Mouse (Mus musculus) cerebellum, postnatal 36 days (tissue): ENCODE data around the gene Rapgefl1.
"Not testable (repeated sequence)": the region's sequence is repeated elsewhere in the genome, so short reads cannot be mapped to it uniquely, and the experiment has no call there.

Source experiments
- DNase-seq, 2 experiments: peaks; one replicate each; pipeline ENCODE4 v3.0.0; 2021 to 2022; ENCODE audit warnings: mixed read lengths in 2 of 2

The Rapgefl1 gene

DNA sequence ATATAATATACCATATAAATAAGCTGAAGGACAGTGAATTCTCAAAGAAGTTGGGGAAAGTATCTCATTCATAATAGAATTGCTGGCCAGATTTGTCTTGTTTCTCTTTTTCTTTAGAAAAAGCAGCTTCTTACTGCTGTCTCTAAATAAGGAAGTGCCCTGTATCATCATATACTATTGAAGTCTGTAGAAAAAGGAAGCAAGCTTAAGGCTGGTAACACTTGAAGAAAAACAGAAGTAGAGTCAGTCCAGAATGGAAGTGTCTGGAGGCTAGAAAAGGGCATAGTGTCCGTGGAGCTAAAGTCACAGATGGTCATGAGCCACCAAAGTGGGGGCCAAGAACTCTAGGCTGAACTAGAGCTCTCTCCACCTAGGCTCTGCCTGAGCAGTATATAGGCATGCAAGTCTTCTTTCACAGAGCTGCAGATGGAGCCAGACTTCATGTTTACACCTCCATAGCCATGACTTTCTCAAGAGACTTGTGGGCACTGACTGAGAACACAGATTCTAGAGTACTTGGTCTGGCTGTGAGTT is 19.8 kb upstream of the Rapgefl1 start:
- DNase-seq = no peak

DNA sequence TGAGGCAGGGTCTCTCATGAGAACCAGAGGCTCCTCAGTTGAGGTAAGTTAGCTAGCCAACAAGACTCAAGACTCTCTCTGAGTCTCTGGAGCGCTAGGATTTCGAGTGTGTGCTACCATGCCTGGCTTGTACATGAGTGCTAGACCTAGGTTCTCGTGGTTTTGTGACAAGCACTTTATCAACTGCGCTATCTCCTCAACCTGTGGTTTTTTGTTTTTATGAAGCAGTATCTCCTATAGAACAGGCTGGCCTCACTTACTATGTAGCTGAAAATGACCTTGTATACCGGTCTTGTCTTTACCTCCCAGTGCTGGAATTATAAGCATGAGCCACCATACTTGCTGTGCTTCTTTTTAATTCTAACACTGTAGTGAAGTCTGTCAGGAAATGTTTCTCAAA is 15.6 kb upstream of the Rapgefl1 start:
- no peak for DNase-seq

DNA sequence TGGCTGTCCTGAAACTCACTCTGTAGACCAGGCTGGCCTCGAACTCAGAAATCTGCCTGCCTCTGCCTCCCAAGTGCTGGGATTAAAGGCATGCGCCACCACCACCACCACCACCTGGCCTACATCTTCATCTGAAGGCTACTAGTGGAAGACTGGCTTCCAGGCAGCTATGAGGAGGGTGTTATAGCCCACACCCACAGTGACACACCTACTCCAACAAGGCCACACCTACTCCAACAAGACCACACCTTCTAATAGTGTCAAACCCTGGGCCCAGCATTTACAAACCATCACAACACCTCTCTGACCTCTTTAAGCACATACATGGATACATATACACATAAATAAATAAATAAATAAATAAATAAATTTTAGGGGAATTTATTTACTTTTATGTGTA is 10.5 kb upstream of the Rapgefl1 start:
- not testable (repeated sequence) for DNase-seq

DNA sequence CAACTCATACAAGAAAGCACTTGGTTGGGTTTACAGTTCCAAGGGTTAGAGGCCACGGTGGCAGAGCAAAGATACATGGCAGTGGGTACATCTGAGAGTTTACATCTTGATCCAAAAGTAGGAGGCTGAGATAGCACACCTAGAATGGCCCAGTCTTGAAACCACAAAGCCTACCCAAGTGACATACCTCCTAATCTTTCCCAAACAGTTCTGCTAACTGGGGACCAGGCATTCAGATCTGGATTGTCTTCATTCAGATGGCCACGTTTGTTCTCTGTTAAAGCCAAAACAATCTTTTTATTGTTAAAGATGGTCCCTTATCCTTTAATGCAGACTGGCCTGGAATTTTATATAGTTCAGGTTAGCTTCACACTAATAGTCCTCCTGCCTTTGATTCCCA is 8.7 kb upstream of the Rapgefl1 start:
- no peak for DNase-seq

DNA sequence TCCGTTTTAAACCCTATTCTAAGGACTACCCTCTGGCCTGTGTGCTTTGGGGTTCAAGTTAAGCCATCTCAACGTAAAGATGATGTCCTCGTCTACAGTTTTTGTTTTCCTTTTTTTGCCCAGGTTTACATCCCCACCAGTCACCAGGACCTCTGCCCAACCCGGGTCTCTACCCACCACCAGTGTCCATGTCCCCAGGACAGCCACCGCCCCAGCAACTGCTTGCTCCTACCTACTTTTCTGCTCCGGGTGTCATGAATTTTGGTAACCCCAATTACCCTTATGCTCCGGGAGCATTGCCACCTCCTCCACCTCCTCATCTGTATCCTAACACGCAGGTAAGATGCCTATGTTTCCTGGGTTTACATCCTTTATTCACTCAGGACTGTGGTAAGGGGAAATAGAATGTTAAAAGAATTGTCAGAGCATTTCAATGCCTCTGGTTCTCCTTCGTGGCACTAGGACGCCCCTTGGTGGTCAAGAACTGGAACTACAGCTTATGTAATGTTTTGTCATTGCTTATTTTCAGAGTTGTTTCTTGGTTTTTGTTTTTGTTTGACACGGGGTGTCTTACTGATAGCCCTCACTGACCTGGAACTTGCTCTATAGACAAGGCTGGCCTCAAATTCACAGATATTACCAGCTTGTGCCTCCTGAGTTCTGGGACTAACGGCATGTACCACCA is 7.4 kb upstream of the Rapgefl1 start:
- peak; percentile 54 to 58 for DNase-seq

DNA sequence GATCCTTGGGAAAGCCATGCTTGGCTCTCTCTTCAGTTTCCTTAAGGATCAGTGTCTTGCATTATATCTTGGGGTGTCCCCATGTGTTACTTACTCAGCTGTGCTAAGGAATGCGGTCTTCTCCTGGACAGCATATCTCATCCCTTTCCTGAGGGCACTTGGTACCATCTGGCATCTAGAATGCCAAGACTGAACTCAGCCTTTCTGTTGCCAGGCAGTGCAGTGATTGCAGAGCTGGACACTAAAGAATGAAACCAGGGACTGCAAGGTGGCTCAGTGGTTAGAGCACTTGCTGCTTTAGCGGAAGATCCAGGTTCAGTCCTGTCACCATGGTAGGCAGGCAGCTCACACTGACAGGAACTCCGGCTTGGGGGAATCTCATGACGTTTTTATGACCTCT is 6.7 kb upstream of the Rapgefl1 start:
- peak; percentile 37 to 39 for DNase-seq

DNA sequence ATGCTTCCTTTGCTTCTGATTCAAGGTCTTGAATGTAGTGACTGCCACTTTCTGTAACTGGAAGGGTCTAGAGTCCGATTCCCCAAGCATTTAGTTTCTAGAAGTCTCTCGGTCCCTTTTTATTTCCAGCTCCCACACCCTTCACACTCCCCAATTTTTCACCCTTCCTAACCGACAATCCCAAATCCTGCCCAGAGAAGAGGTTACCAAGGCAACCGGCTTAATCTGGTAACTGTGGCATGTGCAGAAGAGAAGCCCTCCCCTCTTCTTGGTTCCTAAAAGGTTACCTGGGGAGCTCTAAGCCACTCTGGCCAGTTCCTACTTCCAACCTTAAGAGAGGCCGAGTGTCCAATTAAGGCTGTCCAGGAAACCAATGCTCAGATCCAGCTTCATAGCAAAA is 1.3 kb upstream of the Rapgefl1 start:
- no peak for DNase-seq

DNA sequence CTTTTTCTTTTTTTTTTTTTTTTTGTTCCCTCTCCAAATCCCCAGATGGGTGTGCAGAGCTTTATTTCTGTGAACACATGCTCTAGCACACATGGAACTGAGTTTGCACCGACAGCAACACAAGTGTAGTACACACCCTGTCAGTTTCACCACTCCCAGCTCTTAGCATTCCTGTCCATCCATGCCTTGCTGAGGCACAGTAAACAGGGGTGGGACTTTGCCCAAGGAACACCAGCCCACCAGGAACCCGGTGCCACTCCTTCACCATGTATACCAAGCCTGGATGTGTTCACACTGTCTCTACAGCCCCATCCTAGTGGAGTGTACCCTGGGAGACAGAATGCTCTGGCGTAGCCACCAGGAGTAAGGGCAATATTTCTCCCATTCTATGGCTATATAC is 860 bp upstream of the Rapgefl1 start:
- no peak for DNase-seq

DNA sequence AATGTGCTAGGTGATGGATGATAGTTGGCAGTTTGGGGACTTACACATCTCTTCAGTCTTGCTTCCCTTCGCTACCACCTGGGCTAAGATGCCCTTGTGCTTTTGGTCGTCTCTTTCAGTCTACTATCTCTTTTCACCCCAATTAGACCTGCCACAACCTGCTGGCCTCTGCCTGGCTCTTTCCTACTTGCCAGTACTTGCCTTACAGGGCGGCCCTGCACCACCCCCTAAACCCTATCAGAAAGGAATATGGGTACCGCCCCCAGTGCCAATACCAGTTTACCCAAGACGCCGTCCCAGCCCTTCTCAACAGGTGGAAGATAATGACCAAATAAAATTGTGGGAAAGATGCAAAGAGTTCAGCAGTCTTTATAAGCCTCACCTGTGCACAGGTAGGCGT is 457 bp upstream of the Rapgefl1 start:
- DNase-seq = no peak

DNA sequence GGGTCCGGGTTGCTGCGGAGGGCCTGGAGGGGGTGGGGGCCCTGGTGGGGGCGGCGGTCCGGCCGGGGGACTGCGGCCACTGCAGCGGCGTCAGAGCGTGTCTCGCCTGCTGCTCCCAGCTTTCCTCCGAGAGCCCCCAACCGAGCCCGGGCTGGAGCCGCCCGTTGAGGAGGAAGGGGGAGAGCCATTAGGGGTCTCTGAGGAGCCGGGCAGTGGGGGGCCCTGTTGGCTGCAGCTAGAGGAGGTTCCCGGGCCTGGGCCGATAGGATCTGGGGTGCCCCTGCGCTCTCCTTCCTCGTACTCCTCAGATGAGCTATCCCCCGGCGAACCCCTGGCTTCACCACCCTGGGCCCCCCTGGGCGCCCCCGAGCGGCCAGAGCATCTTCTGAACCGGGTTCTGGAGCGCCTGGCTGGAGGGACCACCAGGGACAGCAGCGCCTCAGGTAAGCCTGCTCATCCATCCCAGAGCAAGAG is 683 bp downstream of the Rapgefl1 start:
- peak; percentile 29 to 44 for DNase-seq

DNA sequence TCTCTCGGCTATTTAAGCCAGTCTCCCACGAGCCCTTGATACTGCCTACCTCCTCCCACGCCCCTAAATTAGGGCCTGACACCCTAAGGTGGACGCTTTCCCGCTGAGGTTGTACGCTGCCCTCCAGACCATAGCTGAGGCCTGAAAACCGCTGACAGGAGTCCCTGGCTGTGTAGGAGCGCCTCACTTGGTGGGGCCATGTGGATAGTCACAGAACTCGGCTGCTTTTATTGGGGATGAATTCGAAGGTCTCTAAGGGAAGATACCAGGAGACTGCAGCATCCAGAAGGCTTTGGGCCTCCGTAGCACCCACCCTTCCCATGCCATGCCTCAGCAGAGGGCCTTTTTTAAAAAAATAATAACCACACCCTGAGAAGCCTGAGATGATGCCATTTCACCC is 1.3 kb downstream of the Rapgefl1 start:
- DNase-seq = peak in 1 of 2 experiments; percentile 27

DNA sequence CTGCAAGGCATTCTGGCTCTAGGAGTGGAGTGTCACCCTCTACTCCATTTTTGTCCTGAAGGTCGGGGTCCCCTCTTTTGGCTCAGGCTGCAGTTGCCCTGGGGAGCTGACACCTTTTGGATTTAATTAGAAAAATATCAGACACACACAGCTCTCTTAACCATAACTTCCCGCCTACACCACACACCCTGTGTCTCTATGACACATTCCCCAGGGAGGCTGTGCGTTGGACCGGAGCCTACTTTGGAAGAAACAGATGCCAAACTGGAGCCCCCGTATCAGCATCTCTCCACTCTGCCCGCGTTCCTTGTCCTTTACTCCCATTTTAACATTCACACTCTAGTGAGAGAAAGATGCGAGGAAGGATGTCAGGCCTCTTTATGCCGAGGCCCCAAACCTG is 1.9 kb downstream of the Rapgefl1 start:
- no peak for DNase-seq

DNA sequence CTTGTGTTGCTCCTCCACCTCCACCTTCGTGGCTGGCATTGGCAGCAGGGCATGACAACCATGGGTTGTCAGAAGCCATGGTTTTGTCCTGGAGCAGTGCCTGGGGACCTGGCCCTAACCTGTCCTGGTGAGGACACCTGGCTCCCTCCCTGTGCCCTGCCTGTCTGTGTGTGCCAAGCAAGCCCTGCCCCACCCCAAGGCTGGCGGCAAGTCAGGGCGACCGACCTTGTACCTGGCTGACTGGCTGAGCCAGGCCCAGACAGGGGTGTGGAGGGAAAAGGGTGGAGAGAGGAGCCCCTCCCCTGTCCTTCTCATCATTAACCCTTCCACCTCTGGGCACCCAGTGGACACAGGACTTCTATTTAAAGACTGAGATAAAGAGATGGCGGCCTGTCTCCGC is 2.8 kb downstream of the Rapgefl1 start:
- peak in 1 of 2 experiments; percentile 39 for DNase-seq

DNA sequence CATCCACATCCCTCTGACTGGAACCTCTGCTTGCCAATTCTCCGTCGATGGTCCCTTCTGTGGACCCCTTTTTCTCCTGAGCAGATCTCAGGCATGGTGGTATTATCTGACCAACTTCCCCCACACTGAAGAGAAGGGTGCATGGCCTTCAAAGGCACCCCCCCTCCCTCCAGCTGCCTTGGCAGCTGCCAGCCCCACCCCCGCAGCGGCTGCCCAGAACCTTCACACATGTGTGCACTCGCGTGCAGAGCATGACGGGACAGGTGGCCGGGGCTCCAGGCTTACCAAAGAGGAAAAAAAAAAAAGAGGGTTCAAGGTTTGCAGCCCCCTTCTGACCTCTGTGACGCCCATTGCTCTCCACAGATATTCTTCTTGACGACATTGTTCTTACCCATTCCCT is 3.3 kb downstream of the Rapgefl1 start:
- no peak for DNase-seq

DNA sequence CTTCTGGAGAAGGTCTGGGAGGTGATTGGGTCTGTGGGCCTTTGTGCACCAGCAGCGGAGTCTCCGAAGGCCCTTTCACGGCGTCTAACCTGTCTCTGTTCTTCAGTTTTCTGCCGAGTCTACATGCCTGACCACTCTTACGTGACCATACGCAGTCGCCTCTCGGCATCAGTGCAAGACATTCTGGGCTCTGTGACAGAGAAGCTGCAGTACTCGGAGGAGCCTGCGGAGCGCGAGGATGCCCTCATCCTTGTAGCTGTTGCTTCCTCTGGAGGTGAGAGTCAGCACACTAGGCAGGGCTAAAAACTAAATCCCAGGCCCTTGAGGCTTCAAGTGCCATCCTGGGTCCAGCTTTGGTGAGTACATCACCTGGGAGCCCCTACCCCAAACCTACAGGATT is 9.4 kb downstream of the Rapgefl1 start:
- peak; percentile 63 to 67 for DNase-seq

DNA sequence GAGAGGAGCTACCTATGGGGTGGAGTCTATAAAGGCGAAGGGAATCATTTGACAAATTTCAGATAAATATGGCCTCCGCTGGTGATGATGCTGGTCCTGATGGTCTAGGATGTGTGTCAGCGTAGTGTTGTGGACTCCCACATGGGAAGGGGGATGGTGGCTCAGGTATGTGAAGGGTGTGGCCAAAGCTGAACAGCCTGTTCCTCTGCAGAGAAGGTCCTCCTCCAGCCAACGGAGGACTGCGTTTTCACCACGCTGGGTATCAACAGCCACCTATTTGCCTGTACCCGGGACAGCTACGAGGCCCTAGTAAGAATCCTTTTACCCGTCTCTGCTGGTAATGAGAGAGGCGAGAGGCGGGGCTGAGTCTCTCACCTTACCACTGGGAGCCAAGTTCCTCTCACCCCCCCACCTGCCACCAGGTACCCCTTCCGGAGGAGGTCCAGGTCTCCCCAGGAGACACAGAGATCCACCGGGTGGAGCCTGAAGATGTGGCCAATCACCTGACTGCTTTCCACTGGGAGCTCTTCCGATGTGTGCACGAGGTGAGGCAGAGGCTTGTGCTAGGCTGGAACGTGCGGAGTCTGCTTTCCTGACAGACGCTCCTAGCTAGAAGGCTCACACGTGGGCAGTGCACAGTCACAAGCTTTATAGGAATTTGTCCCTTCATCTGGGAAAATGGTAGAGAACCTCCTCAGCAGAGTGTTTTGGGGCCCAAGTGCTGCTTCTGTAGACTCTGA is 10.4 kb downstream of the Rapgefl1 start:
- DNase-seq = no peak

DNA sequence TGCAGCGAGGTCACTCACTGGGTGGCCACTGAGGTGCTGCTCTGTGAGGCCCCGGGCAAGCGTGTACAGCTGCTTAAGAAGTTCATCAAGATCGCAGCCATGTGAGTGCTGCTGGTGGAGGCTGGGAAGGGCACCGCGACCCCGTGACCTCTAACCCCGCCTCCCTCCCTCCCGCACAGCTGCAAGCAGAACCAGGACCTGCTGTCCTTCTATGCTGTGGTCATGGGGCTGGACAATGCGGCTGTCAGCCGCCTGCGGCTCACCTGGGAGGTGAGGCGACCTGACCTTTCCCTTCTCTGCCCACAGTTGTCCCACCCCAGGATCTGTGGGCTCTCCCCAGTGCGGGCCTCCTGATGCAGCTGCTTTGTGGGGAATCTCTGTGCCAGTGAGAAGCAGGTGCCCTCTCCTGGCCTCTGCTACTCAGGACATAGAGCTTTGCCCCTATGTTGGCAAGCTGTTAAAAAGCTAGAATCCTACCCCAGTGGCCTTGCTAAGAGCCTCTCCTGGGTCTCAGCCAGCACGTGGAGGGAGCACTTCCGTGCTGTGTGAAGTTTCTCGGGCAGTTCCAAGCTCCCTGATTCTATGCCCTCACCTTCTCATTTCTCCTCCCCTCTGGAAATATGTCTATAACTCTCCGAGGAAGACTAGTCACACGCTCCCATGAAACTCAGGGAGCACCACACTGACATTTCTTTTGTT is 12.8 kb downstream of the Rapgefl1 start:
- no peak for DNase-seq

DNA sequence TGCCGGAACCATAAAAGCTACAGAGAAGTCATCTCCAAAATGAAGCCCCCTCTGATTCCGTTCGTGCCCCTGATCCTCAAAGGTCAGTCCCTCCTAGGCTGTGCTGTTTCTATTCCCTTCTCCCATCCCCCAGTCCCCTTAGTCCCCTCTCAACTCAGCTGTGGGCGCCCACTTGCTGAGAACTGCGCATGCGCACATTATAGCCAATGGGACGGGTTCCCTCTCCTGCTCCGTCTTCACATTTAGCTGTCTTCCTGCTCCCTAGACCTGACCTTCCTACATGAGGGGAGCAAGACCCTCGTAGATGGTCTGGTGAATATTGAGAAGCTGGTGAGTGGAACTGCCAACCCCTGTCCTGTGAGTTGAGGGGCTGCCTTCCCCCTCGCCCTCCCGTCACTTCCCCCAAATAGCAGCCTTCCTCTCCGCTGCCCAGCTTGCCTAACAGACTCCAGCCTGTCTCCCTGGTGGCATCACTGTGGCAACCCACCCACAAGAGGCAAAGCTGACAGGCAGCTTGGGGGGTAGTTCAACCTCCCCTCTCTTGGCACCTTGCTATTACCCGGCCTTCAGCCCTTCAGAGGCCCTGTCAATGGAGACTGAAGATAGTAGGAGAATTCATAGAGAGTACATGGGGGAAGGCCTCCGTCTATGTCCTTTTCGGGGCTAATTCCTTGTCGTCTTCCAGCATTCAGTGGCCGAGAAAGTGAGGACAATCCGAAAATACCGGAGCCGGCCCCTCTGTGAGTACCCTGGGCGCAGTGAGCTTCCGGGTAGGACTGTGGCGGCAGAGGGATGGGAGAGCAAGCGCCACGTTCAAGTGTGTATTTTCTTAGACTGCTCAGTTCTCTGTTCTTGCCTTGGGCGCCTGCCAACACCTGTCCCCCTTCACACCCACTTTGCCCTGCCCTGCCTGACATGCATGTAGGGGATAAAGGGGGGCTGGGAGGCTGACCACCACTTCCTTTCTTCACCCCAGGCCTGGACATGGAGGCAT is 13.8 kb downstream of the Rapgefl1 start:
- no peak for DNase-seq

DNA sequence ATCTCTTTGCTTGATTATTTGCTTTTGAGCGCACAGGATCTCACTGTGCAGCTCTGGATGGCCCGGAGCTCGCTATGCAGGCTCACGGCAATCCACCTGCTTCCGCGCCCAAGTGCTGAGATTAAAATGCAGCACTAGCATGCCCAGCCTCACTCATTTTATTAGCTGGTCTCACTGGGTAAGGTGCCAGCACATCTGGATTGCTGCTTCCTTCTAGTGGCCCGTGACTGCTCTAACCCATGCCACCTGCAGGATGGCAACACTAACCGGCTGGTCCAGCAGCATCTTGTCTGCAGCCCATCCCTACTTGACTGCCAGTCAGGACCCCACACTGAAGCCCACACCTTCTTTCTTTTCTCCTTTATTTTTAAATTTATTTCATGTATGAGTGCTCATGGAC is 17.5 kb downstream of the Rapgefl1 start:
- DNase-seq = no peak

DNA sequence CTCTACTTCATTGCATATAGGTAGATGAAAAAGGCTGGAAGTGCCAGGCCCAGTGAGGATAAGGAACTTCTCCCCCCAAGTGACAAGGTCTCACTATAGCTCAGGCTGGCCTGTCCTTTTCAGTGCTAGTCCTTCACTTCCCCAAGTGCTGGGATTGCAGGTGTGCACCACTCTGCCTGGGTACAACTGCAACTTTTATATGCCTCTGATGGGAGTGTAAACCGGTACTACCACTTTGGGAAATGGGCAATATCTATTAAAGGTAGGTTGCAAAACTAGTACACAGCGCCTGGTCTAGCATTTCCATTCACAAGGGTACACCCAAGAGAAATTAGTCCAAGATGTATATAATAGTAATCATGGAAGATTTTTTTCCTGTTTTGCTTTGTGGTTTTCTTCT is 18.1 kb downstream of the Rapgefl1 start:
- no peak for DNase-seq

DNA sequence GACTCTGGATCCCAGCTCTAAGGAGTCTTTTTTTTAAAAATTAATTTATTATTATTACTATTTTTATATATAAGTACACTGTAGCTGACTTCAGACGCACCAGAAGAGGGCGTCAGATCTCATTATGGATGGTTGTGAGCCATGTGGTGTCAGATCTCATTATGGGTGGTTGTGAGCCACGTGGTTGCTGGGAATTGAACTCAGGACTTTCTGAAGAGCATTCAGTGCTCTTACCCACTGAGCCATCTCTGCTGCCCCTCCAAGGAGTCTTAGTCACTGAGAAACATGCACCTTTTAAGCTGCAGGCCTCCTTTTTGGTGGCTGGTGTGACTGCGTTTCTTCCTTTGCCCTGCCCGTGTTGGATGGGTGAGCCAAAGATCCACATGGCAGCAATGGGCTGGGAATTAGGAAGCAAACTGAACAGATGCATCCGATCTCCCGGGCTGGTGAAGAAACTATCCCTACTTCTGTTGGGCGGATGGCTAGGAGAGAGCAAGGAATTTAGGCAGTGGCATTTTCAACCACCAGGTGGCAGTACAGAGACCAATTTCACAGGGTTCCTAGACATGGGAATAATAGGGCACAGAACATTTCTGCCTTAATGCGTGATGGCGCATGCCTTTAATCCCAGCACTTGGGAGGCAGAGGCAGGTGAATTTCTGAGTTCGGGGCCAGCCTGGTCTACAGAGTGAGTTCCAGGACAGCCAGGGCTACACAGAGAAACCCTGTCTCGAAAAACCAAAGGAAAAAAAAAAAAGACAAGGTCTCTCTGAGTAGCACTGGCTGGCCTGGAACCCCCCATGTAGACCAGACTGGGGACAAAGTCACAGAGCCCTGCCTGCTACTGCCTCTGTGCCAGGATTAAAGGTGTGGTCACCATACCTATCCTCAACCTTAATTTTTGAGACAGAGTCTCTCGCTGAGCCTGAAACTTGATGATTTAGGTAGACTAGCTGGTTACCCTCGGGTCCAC is 22.5 kb downstream of the Rapgefl1 start:
- peak; percentile 88 to 95 for DNase-seq
